Mouse (Mus musculus): ENCODE measurements around the gene Antxr1.

GRCm38 (mm10) chr6:87166673-87167305 lies 168.8 kb downstream of the Antxr1 start:
- TF ChIP-seq CTCF (IDR thresholded peaks at IDR 0.05) = no peak
- TF ChIP-seq EP300 (IDR thresholded peaks at IDR 0.05; ENCODE audit: insufficient read depth, low read depth, low read length) = no peak
